In the genomic region with DNA sequence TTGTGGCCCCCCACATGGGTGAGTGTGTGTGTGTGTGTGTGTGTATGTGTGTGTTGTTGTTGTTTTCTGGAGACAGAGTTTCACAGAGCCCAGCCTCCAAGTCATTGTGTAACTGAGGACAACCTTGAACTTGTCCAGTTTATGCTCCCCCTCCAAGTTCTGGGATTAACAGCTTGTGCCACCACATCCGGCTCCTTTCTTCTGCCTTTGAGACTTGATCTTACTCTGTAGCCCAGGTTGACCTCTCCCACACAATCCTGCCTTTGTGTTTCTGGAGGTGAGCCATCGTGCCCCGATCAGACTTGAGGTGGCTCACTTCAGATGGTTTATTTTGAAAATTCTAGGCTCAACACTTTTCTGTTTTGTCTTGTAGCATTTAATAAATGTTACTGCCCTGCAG, we compare ENCODE assay signal across 39 mouse cellular contexts. TPM values are rescaled to one million over a fixed set of nuclear protein-coding genes. Genes with fewer than 3 reads are reported as not detected.
"Had no signal": no experiment of that assay in that cellular context is flagged by ENCODE, and none has a peak within 500 bp of the region (broad histone marks: within the 10 kb centered on the region; RNA-seq: fewer than 3 reads in every experiment).

No protein-coding gene starts in this region.

- H3K4me3 ChIP-seq: gastrocnemius, adult 2 months; heart, embryonic 13.5 days; heart, embryonic 15.5 days; hindbrain, embryonic 13.5 days; hindbrain, embryonic 15.5 days; kidney, embryonic 15.5 days; limb, embryonic 13.5 days; limb, embryonic 15.5 days; liver, embryonic 12.5 days had no signal

- H3K36me3 ChIP-seq: heart, embryonic 13.5 days; heart, embryonic 15.5 days; hindbrain, embryonic 13.5 days; hindbrain, embryonic 15.5 days; kidney, embryonic 15.5 days; limb, embryonic 13.5 days; limb, embryonic 15.5 days; liver, embryonic 12.5 days had no signal

- H3K9ac ChIP-seq: heart, embryonic 13.5 days; heart, embryonic 15.5 days; hindbrain, embryonic 13.5 days; hindbrain, embryonic 15.5 days; kidney, embryonic 15.5 days; limb, embryonic 13.5 days; limb, embryonic 15.5 days; liver, embryonic 12.5 days had no signal

- H3K4me2 ChIP-seq: heart, embryonic 11.5 days; heart, embryonic 13.5 days; heart, embryonic 15.5 days; hindbrain, embryonic 13.5 days; hindbrain, embryonic 15.5 days; kidney, embryonic 15.5 days; limb, embryonic 13.5 days; limb, embryonic 15.5 days; liver, embryonic 12.5 days had no signal

- H3K9me3 ChIP-seq: heart, embryonic 13.5 days; heart, embryonic 15.5 days; hindbrain, embryonic 13.5 days; hindbrain, embryonic 15.5 days; kidney, embryonic 15.5 days; limb, embryonic 13.5 days; limb, embryonic 15.5 days; liver, embryonic 12.5 days had no signal

- H3K4me1 ChIP-seq: heart, embryonic 13.5 days; heart, embryonic 15.5 days; hindbrain, embryonic 13.5 days; hindbrain, embryonic 15.5 days; kidney, embryonic 15.5 days; limb, embryonic 13.5 days; limb, embryonic 15.5 days; liver, embryonic 12.5 days had no signal

- H3K27me3 ChIP-seq: heart, embryonic 15.5 days; hindbrain, embryonic 13.5 days; hindbrain, embryonic 15.5 days; kidney, embryonic 15.5 days; limb, embryonic 13.5 days; limb, embryonic 15.5 days had no signal

- DNase-seq: gastrocnemius, adult 2 months; gastrocnemius, postnatal 10 days; gastrocnemius, postnatal 25 days; heart, adult 18-20 months; heart, postnatal 14 days; heart, postnatal 36 days; kidney, adult 11 months; kidney, adult 2 months; kidney, adult 9 months; kidney, postnatal 14 days; kidney, postnatal 36 days; layer of hippocampus, adult 9-11 months; layer of hippocampus, postnatal 36 days; left cerebral cortex, postnatal 4 days had no signal

- H3K27ac ChIP-seq: gastrocnemius, adult 2 months; heart, embryonic 13.5 days; heart, embryonic 15.5 days; hindbrain, embryonic 13.5 days; hindbrain, embryonic 15.5 days; hindbrain, postnatal 0 days; kidney, embryonic 15.5 days; kidney, postnatal 0 days; limb, embryonic 13.5 days; limb, embryonic 15.5 days; liver, embryonic 12.5 days had no signal

- ATAC-seq: hindbrain, postnatal 0 days; intestine, embryonic 16.5 days; liver, embryonic 12.5 days had no signal

RNA-seq across cellular contexts. Expression of gene 1700016H13Rik, which starts 26.0 kb away (rescaled TPM):
- total RNA-seq: gastrocnemius, postnatal 4 days; heart, adult 18-20 months; heart, adult 8-10 months; heart, postnatal 14 days; heart, postnatal 36 days; hematopoietic stem cell, adult 5-6 weeks; layer of hippocampus, adult 18-20 months; layer of hippocampus, adult 8-10 months; layer of hippocampus, postnatal 14 days; layer of hippocampus, postnatal 36 days; left cerebral cortex, adult 18-20 months; left cerebral cortex, adult 8-10 months; left cerebral cortex, postnatal 10 days; left cerebral cortex, postnatal 25 days; liver, adult 2 months had no signal
- polyA plus RNA-seq: heart, embryonic 11.5 days; hindbrain, embryonic 11.5 days; hindbrain, postnatal 0 days; intestine, embryonic 16.5 days; kidney, adult 2 months; kidney, embryonic 15.5 days; limb, embryonic 13.5 days; liver, adult 2 months; liver, embryonic 12.5 days had no signal

RNA-seq across cellular contexts. Expression of gene Slc10a6, which starts 52.6 kb away (rescaled TPM):
- total RNA-seq: granulocyte monocyte progenitor cell, adult 5-6 weeks; hematopoietic stem cell, adult 5-6 weeks; layer of hippocampus, adult 18-20 months; layer of hippocampus, postnatal 36 days; left cerebral cortex, adult 18-20 months; left cerebral cortex, adult 8-10 months; left cerebral cortex, postnatal 25 days; left cerebral cortex, postnatal 4 days had no signal
- polyA plus RNA-seq: limb, embryonic 13.5 days; liver, embryonic 12.5 days had no signal
